Mouse (Mus musculus): Measurements from ENCODE around the gene Pvr.

DNA sequence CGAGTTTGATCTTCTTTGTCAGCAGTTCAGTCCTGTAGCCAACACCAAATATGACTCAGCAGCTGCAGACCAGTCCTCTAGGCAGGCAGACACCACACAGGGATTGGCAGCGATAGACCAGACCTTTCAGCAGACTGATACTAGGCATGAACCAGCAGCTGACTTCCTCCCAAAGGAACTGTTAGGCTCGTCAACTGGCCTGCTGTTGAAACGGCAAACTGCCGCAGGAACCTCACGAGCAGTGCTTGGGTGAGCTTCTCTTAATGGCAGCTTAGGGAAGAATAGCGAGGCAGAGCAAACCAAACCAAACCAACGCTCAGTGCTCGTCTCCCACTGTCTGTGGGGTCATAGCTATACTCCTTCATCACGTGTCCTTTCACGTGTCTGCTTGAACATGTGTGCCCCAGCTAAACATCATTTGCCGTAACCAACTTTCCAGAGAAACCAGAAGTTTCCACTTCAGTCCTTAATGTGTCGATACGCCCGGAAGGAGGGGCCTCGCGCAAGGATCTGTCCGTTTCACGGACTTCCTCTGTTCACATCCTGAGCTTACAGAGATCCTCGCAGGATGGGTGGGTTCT, 14.3 kb upstream of the Pvr start:
- TF ChIP-seq GATA1 (IDR thresholded peaks at IDR 0.05; ENCODE audit: borderline replicate concordance, low read length) (no peak), FLI1 (IDR thresholded peaks at IDR 0.05; ENCODE audit: low read length) (no peak)

Data from megakaryocyte, embryonic 14.5 days (primary cell).